Mouse (Mus musculus): ENCODE data around the gene Cdkl1. TPM values are rescaled to one million over a fixed set of nuclear protein-coding genes. Genes with fewer than 3 reads are reported as not detected.

Cdkl1 gene
- polyA plus RNA-seq, 1 experiment: not detected

- H3K4me3 ChIP-seq (ENCODE audit: insufficient read depth, low read depth, low read length): no peak overlapping the region
- no peaks in the 10 kb centered on the region for H3K4me1 ChIP-seq (ENCODE audit: control insufficient read depth, insufficient read depth, insufficient read length, low read length)
- no peak overlapping the region for H3K27ac ChIP-seq (replicated peaks; ENCODE audit: low read depth, low read length)
Observed at GRCm38 (mm10) chr12:69803196-69803595, 12.1 kb upstream of the Cdkl1 start.

GRCm38 (mm10) chr12:69800586-69800985, 9.5 kb upstream of the Cdkl1 start:
- Histone ChIP-seq H3K4me1 (ENCODE audit: control insufficient read depth, insufficient read depth, insufficient read length, low read length) (no peaks in the 10 kb centered on the region), H3K27ac (replicated peaks; ENCODE audit: low read depth, low read length) (no peak overlapping the region), H3K4me3 (ENCODE audit: insufficient read depth, low read depth, low read length) (no peak overlapping the region)

- Histone ChIP-seq H3K4me1 (ENCODE audit: control insufficient read depth, insufficient read depth, insufficient read length, low read length) (no peaks in the 10 kb centered on the region), H3K27ac (replicated peaks; ENCODE audit: low read depth, low read length) (no peak overlapping the region)
Observed at GRCm38 (mm10) chr12:69796311-69796710, 5.2 kb upstream of the Cdkl1 start.

GRCm38 (mm10) chr12:69789766-69790529, 1.1 kb downstream of the Cdkl1 start:
- H3K27ac ChIP-seq (replicated peaks; ENCODE audit: low read depth, low read length): no peak overlapping the region
- peak overlapping the region; percentile 79 for H3K4me3 ChIP-seq (ENCODE audit: insufficient read depth, low read depth, low read length)
- H3K4me1 ChIP-seq (ENCODE audit: control insufficient read depth, insufficient read depth, insufficient read length, low read length): no peaks in the 10 kb centered on the region

More at GRCm38 (mm10) chr12:69796311-69796710, 5.2 kb upstream of the Cdkl1 start:
- no peak overlapping the region for H3K4me3 ChIP-seq (ENCODE audit: insufficient read depth, low read depth, low read length)

- no peak overlapping the region for H3K4me3 ChIP-seq (ENCODE audit: insufficient read depth, low read depth, low read length)
- no peak overlapping the region for H3K27ac ChIP-seq (replicated peaks; ENCODE audit: low read depth, low read length)
- no peaks in the 10 kb centered on the region for H3K4me1 ChIP-seq (ENCODE audit: control insufficient read depth, insufficient read depth, insufficient read length, low read length)
Observed at GRCm38 (mm10) chr12:69788380-69788779, 2.7 kb downstream of the Cdkl1 start.

- peaks cover 2% of the 10 kb centered on the region; the same call in 1 of the 2 replicates for H3K4me1 ChIP-seq (ENCODE audit: control insufficient read depth, insufficient read depth, insufficient read length, low read length)
- no peak overlapping the region for H3K4me3 ChIP-seq (ENCODE audit: insufficient read depth, low read depth, low read length)
- H3K27ac ChIP-seq (replicated peaks; ENCODE audit: low read depth, low read length): no peak overlapping the region
Observed at GRCm38 (mm10) chr12:69785471-69785870, 5.6 kb downstream of the Cdkl1 start.

- H3K4me1 ChIP-seq (ENCODE audit: control insufficient read depth, insufficient read depth, insufficient read length, low read length): peaks cover 2% of the 10 kb centered on the region; the same call in 1 of the 2 replicates
- H3K27ac ChIP-seq (replicated peaks; ENCODE audit: low read depth, low read length): no peak overlapping the region
Observed at GRCm38 (mm10) chr12:69783247-69784025, 7.6 kb downstream of the Cdkl1 start.

GRCm38 (mm10) chr12:69781935-69782650, 9.0 kb downstream of the Cdkl1 start:
- Histone ChIP-seq H3K27ac (replicated peaks; ENCODE audit: low read depth, low read length) (no peak overlapping the region), H3K4me1 (ENCODE audit: control insufficient read depth, insufficient read depth, insufficient read length, low read length) (peaks cover 2% of the 10 kb centered on the region; the same call in 1 of the 2 replicates), H3K4me3 (ENCODE audit: insufficient read depth, low read depth, low read length) (no peak overlapping the region)

More at GRCm38 (mm10) chr12:69783247-69784025, 7.6 kb downstream of the Cdkl1 start:
- H3K4me3 ChIP-seq (ENCODE audit: insufficient read depth, low read depth, low read length): no peak overlapping the region

GRCm38 (mm10) chr12:69781480-69781879, 9.6 kb downstream of the Cdkl1 start:
- H3K4me3 ChIP-seq (ENCODE audit: insufficient read depth, low read depth, low read length): no peak overlapping the region
- no peak overlapping the region for H3K27ac ChIP-seq (replicated peaks; ENCODE audit: low read depth, low read length)
- H3K4me1 ChIP-seq (ENCODE audit: control insufficient read depth, insufficient read depth, insufficient read length, low read length): peaks cover 7% of the 10 kb centered on the region; the same call in 1 of the 2 replicates

- no peak overlapping the region for H3K4me3 ChIP-seq (ENCODE audit: insufficient read depth, low read depth, low read length)
- H3K4me1 ChIP-seq (ENCODE audit: control insufficient read depth, insufficient read depth, insufficient read length, low read length): peaks cover 7% of the 10 kb centered on the region; the same call in 1 of the 2 replicates
- H3K27ac ChIP-seq (replicated peaks; ENCODE audit: low read depth, low read length): no peak overlapping the region
Observed at GRCm38 (mm10) chr12:69777957-69778356, 13.1 kb downstream of the Cdkl1 start.

- H3K4me3 ChIP-seq (ENCODE audit: insufficient read depth, low read depth, low read length): no peak overlapping the region
- H3K27ac ChIP-seq (replicated peaks; ENCODE audit: low read depth, low read length): no peak overlapping the region
- H3K4me1 ChIP-seq (ENCODE audit: control insufficient read depth, insufficient read depth, insufficient read length, low read length): peaks cover 12% of the 10 kb centered on the region; the same call in 1 of the 2 replicates
Observed at GRCm38 (mm10) chr12:69777341-69777730, 13.7 kb downstream of the Cdkl1 start.

GRCm38 (mm10) chr12:69776607-69777340, 14.3 kb downstream of the Cdkl1 start:
- H3K4me1 ChIP-seq (ENCODE audit: control insufficient read depth, insufficient read depth, insufficient read length, low read length): peaks cover 10% of the 10 kb centered on the region; the same call in 1 of the 2 replicates
- no peak overlapping the region for H3K4me3 ChIP-seq (ENCODE audit: insufficient read depth, low read depth, low read length)
- H3K27ac ChIP-seq (replicated peaks; ENCODE audit: low read depth, low read length): no peak overlapping the region

GRCm38 (mm10) chr12:69768841-69769240, 22.2 kb downstream of the Cdkl1 start:
- H3K27ac ChIP-seq (replicated peaks; ENCODE audit: low read depth, low read length): no peak overlapping the region
- H3K4me1 ChIP-seq (ENCODE audit: control insufficient read depth, insufficient read depth, insufficient read length, low read length): peaks cover 9% of the 10 kb centered on the region; the same call in 1 of the 2 replicates
- H3K4me3 ChIP-seq (ENCODE audit: insufficient read depth, low read depth, low read length): no peak overlapping the region

GRCm38 (mm10) chr12:69767476-69768258, 23.4 kb downstream of the Cdkl1 start:
- H3K4me1 ChIP-seq (ENCODE audit: control insufficient read depth, insufficient read depth, insufficient read length, low read length): peaks cover 7% of the 10 kb centered on the region; the same call in 1 of the 2 replicates
- H3K4me3 ChIP-seq (ENCODE audit: insufficient read depth, low read depth, low read length): no peak overlapping the region
- no peak overlapping the region for H3K27ac ChIP-seq (replicated peaks; ENCODE audit: low read depth, low read length)
